Mouse (Mus musculus): ENCODE measurements around the gene Fam193a.
A peak's percentile ranks its signal among the peaks of the same experiment; 100 is the strongest.

The Fam193a gene

GRCm38 (mm10) chr5:34369341-34370021 is at the start of gene Fam193a:
Fam193a (plus strand) TSS chr5:34369933.
- DNase-seq = peak; percentile 99

DNA sequence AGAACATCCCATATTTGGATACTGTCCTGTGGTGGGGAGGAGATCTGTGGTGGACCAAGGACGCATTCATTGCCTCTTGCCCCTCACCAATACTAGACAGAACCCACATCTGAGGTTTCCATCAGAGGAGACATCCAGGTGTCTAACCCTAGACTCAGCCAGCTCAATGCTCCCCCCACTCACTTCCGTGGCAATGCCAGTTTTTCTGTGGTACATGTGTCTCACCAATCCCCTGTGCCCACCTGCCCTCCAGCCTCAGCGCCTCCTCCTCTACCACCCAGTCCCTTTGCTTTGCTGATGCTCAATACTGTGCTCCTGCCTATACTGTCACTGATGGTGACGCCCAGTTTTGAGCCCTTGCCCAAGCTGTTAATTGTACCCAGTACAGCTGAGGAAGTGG is 48.5 kb upstream of the Fam193a start:
- DNase-seq = peak; percentile 57

DNA sequence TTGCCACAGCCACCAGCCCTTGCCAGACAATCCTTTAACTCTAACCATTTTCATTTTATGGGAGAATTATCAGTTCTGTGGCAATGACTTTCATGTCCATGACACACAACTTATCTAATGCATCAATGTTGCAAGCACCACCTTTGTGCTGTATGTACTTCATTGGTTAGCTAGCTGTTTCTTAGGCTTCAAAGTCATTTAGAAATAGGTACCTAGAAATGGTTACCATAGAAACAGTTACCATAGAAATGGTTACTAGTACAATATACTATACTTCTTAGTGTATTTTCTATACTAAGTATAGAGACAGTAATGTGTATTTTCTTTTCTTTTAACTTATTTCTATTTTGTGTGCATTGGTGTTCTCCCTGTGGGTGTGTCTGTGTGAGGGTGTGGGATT is 44.4 kb upstream of the Fam193a start:
- no peak for DNase-seq

GRCm38 (mm10) chr5:34326249-34326691 is 43.5 kb upstream of the Fam193a start:
- DNase-seq = peak; percentile 7

GRCm38 (mm10) chr5:34326875-34327576 is 42.7 kb upstream of the Fam193a start:
- peak; percentile 63 for DNase-seq

- DNase-seq = no peak
These were observed 39.6 kb upstream of the Fam193a start for GRCm38 (mm10) chr5:34330136-34330535.

DNA sequence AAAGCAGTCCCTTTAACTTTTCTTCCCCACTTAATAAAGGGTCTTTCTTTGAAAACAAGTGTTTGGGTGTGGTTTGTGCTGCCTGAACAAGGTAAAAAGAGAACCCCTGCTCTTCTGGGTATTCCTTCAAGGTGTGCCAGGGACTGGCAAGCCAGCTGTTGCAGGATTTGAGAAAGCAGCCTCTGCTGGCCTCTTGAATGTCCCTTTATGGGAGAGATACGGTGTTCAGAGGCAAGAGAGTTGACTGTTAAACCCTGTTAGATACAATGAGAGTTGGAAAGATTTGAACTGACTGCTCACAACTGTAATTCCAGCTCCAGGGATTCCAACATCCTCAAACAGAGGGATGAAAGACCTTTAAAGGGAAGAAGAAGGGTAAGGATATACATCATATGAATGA is 35.7 kb upstream of the Fam193a start:
- no peak for DNase-seq

DNA sequence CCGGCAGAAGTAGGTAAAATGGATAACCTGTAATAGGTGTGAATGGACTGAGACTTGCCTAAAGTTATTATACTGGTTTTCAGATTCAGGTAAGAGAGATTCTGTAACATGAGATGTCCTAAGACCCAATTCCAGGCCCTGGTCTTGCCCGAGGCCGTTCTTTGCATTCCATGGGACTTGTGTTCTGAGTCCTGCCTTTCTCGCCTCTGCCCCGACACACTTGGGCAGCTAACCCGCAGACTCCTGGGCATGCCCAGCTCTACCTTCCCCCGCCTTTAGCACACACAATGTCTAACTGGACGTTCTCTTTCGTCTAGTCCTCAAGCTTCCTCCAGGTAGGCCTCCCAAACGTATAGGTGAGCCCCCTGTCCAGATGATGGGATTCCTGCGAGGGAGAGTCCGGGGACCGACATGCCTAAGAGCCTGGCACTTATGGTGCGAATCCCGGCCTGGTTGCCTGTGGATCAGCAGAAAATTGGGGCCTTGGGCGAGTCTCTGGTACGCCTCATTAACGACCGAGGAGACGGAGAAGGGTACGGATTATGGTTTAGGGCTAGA is 34.1 kb upstream of the Fam193a start:
- DNase-seq = no peak

DNA sequence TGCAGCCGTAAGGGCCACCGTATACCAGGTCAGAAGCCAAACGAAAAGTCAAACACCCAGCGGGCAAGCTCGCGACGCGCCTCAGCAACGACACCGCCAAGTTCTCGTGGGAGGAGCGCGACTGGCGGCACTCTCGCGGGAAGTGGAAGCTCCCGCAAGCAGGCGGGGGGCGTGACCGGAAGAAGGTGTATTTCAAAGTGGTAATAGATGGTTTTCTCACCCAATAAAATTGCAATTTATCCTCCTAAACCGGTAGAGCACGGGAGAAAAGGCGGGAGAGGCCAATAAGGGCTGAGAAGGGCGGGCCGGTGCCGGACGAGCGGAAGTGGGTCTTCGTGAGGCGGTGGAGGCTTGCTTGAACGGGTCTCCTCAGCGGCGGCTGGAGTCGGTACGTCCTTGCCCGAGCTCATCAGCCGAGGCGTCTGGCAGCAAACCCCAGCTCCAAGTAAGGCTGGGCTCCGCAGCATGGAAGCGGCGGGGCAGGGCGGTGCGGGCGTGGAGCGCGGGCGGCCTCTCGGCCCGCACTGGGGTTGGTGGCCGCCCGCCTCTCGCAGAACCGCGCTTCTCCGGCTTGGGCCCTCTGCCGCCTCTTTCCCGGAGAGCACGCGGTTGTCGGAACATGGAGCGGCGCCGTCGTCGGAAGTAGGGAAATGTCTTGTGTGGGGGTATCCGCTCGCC is 33.5 kb upstream of the Fam193a start, which contains the start of gene Rnf4:
Rnf4 (plus strand) TSS at position 193 of the 678 bp plus-strand sequence.
- DNase-seq = peak; percentile 99

DNA sequence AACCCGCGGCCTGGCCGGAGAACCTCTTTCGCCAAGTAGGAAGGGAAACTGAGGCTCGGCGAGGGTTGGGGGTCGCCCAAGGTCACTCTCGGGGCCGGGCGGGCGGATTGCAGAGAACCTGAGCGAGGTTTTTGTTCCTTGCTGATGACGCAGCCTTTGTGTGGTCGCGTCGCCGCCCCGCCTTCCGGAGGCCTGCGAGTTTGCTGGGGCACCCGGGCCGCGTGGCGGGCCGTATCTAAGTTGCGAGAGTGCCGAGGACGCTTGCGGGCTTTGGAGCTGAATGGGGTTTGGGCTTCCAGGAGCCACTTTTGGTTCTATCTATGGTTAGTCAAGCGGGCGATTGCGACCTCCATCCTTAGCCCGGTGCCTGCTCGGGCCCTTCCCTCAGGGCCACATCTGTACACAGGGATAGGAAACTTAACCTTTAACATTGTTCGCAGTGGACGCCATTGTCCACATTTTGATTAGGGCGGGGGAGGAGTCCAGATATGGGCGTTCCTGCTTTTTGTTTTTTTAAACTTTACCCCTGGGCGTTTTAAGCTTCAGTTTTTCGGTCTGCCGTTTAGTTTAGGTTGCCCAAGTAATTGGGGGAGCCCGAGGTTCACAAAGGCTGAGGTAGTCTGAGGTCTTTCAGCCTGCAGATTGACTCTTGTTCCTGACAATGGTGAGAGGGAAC is 32.8 kb upstream of the Fam193a start:
- DNase-seq = peak; percentile 79

GRCm38 (mm10) chr5:34340246-34340645 is 29.5 kb upstream of the Fam193a start:
- DNase-seq = no peak

DNA sequence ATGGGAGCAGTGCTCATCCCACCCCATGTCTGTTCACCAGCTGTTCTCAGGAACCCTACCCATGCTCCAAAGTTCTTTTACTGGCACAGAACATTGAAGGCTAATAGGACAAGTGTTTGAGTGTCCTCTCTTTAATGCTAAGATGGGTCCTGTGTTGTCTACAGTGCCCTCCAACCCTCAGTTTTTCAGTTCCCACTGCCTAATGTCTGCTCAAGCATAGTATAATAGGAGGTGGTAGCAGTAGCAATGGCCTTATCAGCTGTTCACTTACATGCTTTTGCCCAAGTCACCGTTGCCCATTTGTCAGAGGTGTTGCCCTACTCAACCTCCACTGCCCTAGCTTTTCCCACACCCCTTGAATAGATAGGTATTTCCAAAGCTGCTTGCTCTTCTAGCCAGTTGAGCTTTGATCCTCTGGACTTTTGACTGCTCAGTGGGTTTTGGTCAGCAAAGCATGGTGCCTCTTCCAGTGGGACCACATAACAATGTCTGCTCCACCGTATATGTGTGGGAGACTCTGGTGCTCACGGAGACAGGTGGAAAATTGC is 17.6 kb upstream of the Fam193a start:
- no peak for DNase-seq

GRCm38 (mm10) chr5:34360261-34360660 is 9.5 kb upstream of the Fam193a start:
- DNase-seq = no peak

- no peak for DNase-seq
These were observed 6.6 kb upstream of the Fam193a start for GRCm38 (mm10) chr5:34363115-34363514.

- no peak for DNase-seq
These were observed 1.0 kb upstream of the Fam193a start for GRCm38 (mm10) chr5:34368551-34369290.

GRCm38 (mm10) chr5:34370022-34370823 is 490 bp downstream of the Fam193a start:
- peak; percentile 67 for DNase-seq

- DNase-seq = no peak
These were observed 1.1 kb downstream of the Fam193a start for GRCm38 (mm10) chr5:34370840-34371239.

GRCm38 (mm10) chr5:34372141-34372540 is 2.4 kb downstream of the Fam193a start:
- no peak for DNase-seq

DNA sequence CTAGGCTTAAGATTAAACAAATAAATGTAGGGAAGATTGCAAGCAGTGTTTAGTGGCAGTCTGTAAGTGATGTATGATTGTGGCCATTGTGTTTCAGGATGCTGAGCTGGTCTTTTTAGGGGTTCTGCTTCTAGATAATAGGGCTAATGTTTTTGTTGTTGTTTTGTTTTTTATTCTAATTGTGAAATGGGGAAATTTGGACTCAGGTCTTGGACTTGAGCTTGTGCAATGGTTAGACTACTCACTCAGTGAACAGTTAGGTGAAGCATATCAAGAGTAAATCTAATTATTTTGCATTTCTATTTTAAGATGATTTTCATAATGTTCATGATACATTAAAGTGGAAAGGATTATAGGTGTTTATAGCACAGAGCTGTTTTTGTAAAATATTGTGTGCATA is 2.8 kb downstream of the Fam193a start:
- no peak for DNase-seq

- DNase-seq = no peak
These were observed 9.1 kb downstream of the Fam193a start for GRCm38 (mm10) chr5:34378787-34379186.

DNA sequence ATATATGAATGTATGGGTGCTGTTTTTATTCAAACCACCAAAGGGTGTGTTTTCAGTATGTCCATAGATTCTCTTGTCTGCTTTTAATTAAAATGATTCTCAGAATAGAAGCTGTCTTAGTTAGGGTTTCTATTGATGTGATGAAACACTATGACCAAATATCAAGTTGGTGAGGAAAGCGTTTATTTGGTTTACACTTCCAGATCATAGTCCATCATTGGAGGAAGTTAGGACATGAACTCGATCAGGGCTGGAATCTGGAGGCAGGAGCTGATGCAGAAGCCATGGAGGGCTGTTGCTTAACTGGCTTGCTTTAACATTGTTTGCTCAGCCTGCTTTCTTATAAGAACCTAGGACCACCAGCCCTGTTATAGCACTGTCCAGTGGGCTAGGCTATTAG is 12.0 kb downstream of the Fam193a start:
- no peak for DNase-seq

Data from thymus, postnatal 14 days (tissue).